Mouse (Mus musculus) cerebellum, postnatal 25 days (tissue): Measurements from ENCODE around the gene Dcakd.

Experiments used
- DNase-seq, 2 experiments: peaks; one replicate each; pipeline ENCODE4 v3.0.0; 2021; ENCODE audit warnings: mixed read lengths in 2 of 2

The Dcakd gene

GRCm38 (mm10) chr11:103043982-103044381 is 15.8 kb upstream of the Dcakd start:
- DNase-seq, result no peak

- no peak for DNase-seq
Measured at GRCm38 (mm10) chr11:103042828-103043227, 14.7 kb upstream of the Dcakd start.

GRCm38 (mm10) chr11:103038037-103038436 is 9.9 kb upstream of the Dcakd start:
- DNase-seq, result no peak

- no peak for DNase-seq
Measured at GRCm38 (mm10) chr11:103036881-103037465, 8.8 kb upstream of the Dcakd start.

- no peak for DNase-seq
Measured at GRCm38 (mm10) chr11:103035007-103035406, 6.9 kb upstream of the Dcakd start.

GRCm38 (mm10) chr11:103033030-103033429 is 4.9 kb upstream of the Dcakd start:
- no peak for DNase-seq

- DNase-seq, result no peak
Measured at GRCm38 (mm10) chr11:103027570-103028175, 460 bp downstream of the Dcakd start.

GRCm38 (mm10) chr11:103026901-103027300 is 1.2 kb downstream of the Dcakd start:
- no peak for DNase-seq

- DNase-seq, result no peak
Measured at GRCm38 (mm10) chr11:103023974-103024373, 4.2 kb downstream of the Dcakd start.

- peak in 1 of 2 experiments; percentile 46 for DNase-seq
Measured at GRCm38 (mm10) chr11:103020713-103021335, 7.3 kb downstream of the Dcakd start.

- DNase-seq, result no peak
Measured at GRCm38 (mm10) chr11:103019325-103019724, 8.8 kb downstream of the Dcakd start.

- no peak for DNase-seq
Measured at GRCm38 (mm10) chr11:103018860-103019259, 9.3 kb downstream of the Dcakd start.

- DNase-seq, result no peak
Measured at GRCm38 (mm10) chr11:103017661-103018060, 10.5 kb downstream of the Dcakd start.

- peak; percentile 98 to 100 for DNase-seq
Measured at GRCm38 (mm10) chr11:103016930-103017329, 11.2 kb downstream of the Dcakd start.

- DNase-seq, result no peak
Measured at GRCm38 (mm10) chr11:103015881-103016825, 12.0 kb downstream of the Dcakd start.

GRCm38 (mm10) chr11:103011206-103011497 is 17.0 kb downstream of the Dcakd start:
- DNase-seq, result no peak

- DNase-seq, result no peak
Measured at GRCm38 (mm10) chr11:103010454-103011205, 17.5 kb downstream of the Dcakd start.

- no peak for DNase-seq
Measured at GRCm38 (mm10) chr11:103009208-103009607, 18.9 kb downstream of the Dcakd start.

- DNase-seq, result no peak
Measured at GRCm38 (mm10) chr11:103008558-103008957, 19.6 kb downstream of the Dcakd start.

- no peak for DNase-seq
Measured at GRCm38 (mm10) chr11:103007001-103007340, 21.2 kb downstream of the Dcakd start.

GRCm38 (mm10) chr11:103006286-103007000 is 21.7 kb downstream of the Dcakd start:
- no peak for DNase-seq
